In genomic region chr6:53807185-53807584, GRCm38 (mm10) we compare ENCODE assay signal across 25 mouse cellular contexts. TPM values are rescaled to one million over a fixed set of nuclear protein-coding genes. Genes with fewer than 3 reads are reported as not detected.
A peak's percentile ranks its signal among the peaks of the same experiment; 100 is the strongest.
DNase-seq lines count a peak whose midpoint lies in the region; ATAC-seq and TF ChIP-seq lines count a peak whose summit lies in the region.
"Had no signal": no experiment of that assay in that cellular context is flagged by ENCODE, and none has a peak within 500 bp of the region (broad histone marks: within the 10 kb centered on the region; RNA-seq: fewer than 3 reads in every experiment).

No protein-coding gene starts in this region.

- peak; percentile 52 for DNase-seq in adrenal gland, adult 2 months
- no peak for DNase-seq in adrenal gland, postnatal 4 days (ENCODE audit: low spot score in 2 of 2)
- no peak for DNase-seq in hindbrain, embryonic 11.5 days (ENCODE audit: low spot score)
- DNase-seq in hindbrain, embryonic 10.5 days (ENCODE audit: low spot score): no peak
- DNase-seq in kidney, postnatal 0 days (ENCODE audit: low spot score): peak; percentile 40
- no peak for DNase-seq in kidney, postnatal 14 days
- DNase-seq in ES-CJ7 (ENCODE audit: low read depth, low spot score): peak; percentile 58
- DNase-seq: adrenal gland, adult 8-10 months; heart, postnatal 14 days; liver, embryonic 13.5 days; lung, postnatal 4 days; right cerebral cortex, postnatal 14 days; thymus, adult 2 months; thymus, postnatal 4 days had no signal

- H3K27ac ChIP-seq in hindbrain, embryonic 11.5 days (ENCODE audit: low read depth, low read length): peak overlapping the region; percentile 58; the same call in 1 of the 2 replicates
- no peak overlapping the region for H3K27ac ChIP-seq in hindbrain, embryonic 10.5 days
- peak overlapping the region; percentile 26; the same call in 1 of the 2 replicates for H3K27ac ChIP-seq in kidney, postnatal 0 days
- H3K27ac ChIP-seq: embryonic facial prominence, embryonic 15.5 days; heart, embryonic 13.5 days; left cerebral cortex, adult 2 months; liver, embryonic 13.5 days; lung, embryonic 15.5 days; stomach, postnatal 0 days had no signal

- H3K27me3 ChIP-seq in hindbrain, embryonic 11.5 days (ENCODE audit: control insufficient read depth, insufficient read depth, low read length): no peaks in the 10 kb centered on the region
- peaks cover 8% of the 10 kb centered on the region; the same call in 1 of the 2 replicates for H3K27me3 ChIP-seq in hindbrain, embryonic 10.5 days (ENCODE audit: insufficient read depth, poor library complexity, severe bottlenecking)
- no peaks in the 10 kb centered on the region for H3K27me3 ChIP-seq in kidney, postnatal 0 days (ENCODE audit: insufficient read depth, low read length)
- H3K27me3 ChIP-seq: embryonic facial prominence, embryonic 15.5 days; liver, embryonic 13.5 days; lung, embryonic 15.5 days had no signal

- no peak overlapping the region for H3K9ac ChIP-seq in hindbrain, embryonic 11.5 days (ENCODE audit: low read depth, low read length)
- no peak overlapping the region for H3K9ac ChIP-seq in kidney, postnatal 0 days (ENCODE audit: low read depth, low read length)
- H3K9ac ChIP-seq: embryonic facial prominence, embryonic 15.5 days; heart, embryonic 13.5 days; liver, embryonic 13.5 days; lung, embryonic 15.5 days had no signal

- ATAC-seq in hindbrain, embryonic 11.5 days (ENCODE audit: low FRiP score): no peak
- no peak for ATAC-seq in kidney, postnatal 0 days (replicated peaks; ENCODE audit: low FRiP score, low read depth)
- ATAC-seq: forebrain, embryonic 14.5 days; intestine, postnatal 0 days; midbrain, embryonic 16.5 days had no signal

- no peaks in the 10 kb centered on the region; the same call in 1 of the 2 replicates for H3K4me1 ChIP-seq in hindbrain, embryonic 11.5 days (replicated peaks; ENCODE audit: control insufficient read depth, insufficient read depth, low read length)
- peaks cover 22% of the 10 kb centered on the region for H3K4me1 ChIP-seq in hindbrain, embryonic 10.5 days (replicated peaks)
- H3K4me1 ChIP-seq in kidney, postnatal 0 days (replicated peaks; ENCODE audit: insufficient read depth, low read length): peaks cover 15% of the 10 kb centered on the region
- H3K4me1 ChIP-seq: liver, embryonic 13.5 days had no signal

- no peaks in the 10 kb centered on the region for H3K36me3 ChIP-seq in hindbrain, embryonic 11.5 days (ENCODE audit: control insufficient read depth, insufficient read depth, low read length)
- no peaks in the 10 kb centered on the region for H3K36me3 ChIP-seq in hindbrain, embryonic 10.5 days
- no peaks in the 10 kb centered on the region for H3K36me3 ChIP-seq in kidney, postnatal 0 days (ENCODE audit: insufficient read depth, low read length)
- H3K36me3 ChIP-seq: embryonic facial prominence, embryonic 15.5 days; heart, embryonic 13.5 days; liver, embryonic 13.5 days; lung, embryonic 15.5 days had no signal

- H3K9me3 ChIP-seq in hindbrain, embryonic 11.5 days (ENCODE audit: control insufficient read depth, low read length): no peaks in the 10 kb centered on the region
- no peaks in the 10 kb centered on the region for H3K9me3 ChIP-seq in hindbrain, embryonic 10.5 days
- H3K9me3 ChIP-seq in kidney, postnatal 0 days (replicated peaks; ENCODE audit: low read length): no peaks in the 10 kb centered on the region
- H3K9me3 ChIP-seq: embryonic facial prominence, embryonic 15.5 days; heart, embryonic 13.5 days; liver, embryonic 13.5 days; lung, embryonic 15.5 days had no signal

- no peak overlapping the region for H3K4me2 ChIP-seq in hindbrain, embryonic 11.5 days (replicated peaks; ENCODE audit: low read depth, low read length)
- no peak overlapping the region for H3K4me2 ChIP-seq in kidney, postnatal 0 days (ENCODE audit: low read length)
- H3K4me2 ChIP-seq: embryonic facial prominence, embryonic 15.5 days; heart, embryonic 13.5 days; liver, embryonic 13.5 days; lung, embryonic 15.5 days had no signal

- 64% methylated on average over 3 of the region's 3 CpGs for WGBS in hindbrain, embryonic 11.5 days
- 71% methylated on average over 3 of the region's 3 CpGs for WGBS in hindbrain, embryonic 10.5 days
- 43% methylated on average over 3 of the region's 3 CpGs for WGBS in kidney, postnatal 0 days

- no peak overlapping the region for H3K4me3 ChIP-seq in hindbrain, embryonic 11.5 days (ENCODE audit: low read depth, low read length)
- no peak overlapping the region for H3K4me3 ChIP-seq in hindbrain, embryonic 10.5 days
- no peak overlapping the region for H3K4me3 ChIP-seq in kidney, postnatal 0 days (replicated peaks; ENCODE audit: low read depth, low read length)
- H3K4me3 ChIP-seq: embryonic facial prominence, embryonic 15.5 days; heart, embryonic 13.5 days; left cerebral cortex, adult 2 months; liver, embryonic 13.5 days; lung, embryonic 15.5 days; myocyte had no signal

- no peak for TF ChIP-seq CTCF in kidney, postnatal 0 days (IDR thresholded peaks at IDR 0.05; ENCODE audit: low read depth)

RNA-seq across cellular contexts. Expression of gene Tril, which starts 13.4 kb away (rescaled TPM):
- 1 to 10 TPM; 5.9 to 8.8 TPM for total RNA-seq in adrenal gland, adult 2 months (2021)
- 13.9 and 17.4 TPM in 2 replicates for polyA plus RNA-seq in adrenal gland, adult 2 months (2012; rRNA removed)
- total RNA-seq in adrenal gland, postnatal 4 days (2021): 10 to 100 TPM; 32.3 to 45.3 TPM
- polyA plus RNA-seq in hindbrain, embryonic 11.5 days (2014; fragmentation: Nextera tagmentation; extraction: Ambion mirVana): 14.6 and 17.0 TPM in 2 replicates
- polyA plus RNA-seq in hindbrain, embryonic 10.5 days (2016; fragmentation: Nextera tagmentation; extraction: Ambion mirVana): 30.8 and 32.4 TPM in 2 replicates
- 76.7 and 77.7 TPM in 2 replicates for polyA plus RNA-seq in kidney, postnatal 0 days (2015; fragmentation: Nextera tagmentation; extraction: Ambion mirVana)
- total RNA-seq: granulocyte monocyte progenitor cell, adult 5-6 weeks; megakaryocyte-erythroid progenitor cell, adult 5-6 weeks had no signal

Comparison
In these comparisons a context has a peak if more than half of its experiments do, and no peak if none do; other contexts are left out.
1. DNase-seq: peak in adrenal gland, adult 2 months (single experiment), kidney, postnatal 0 days (single experiment) and ES-CJ7 (single experiment); none in adrenal gland, postnatal 4 days (0 of 2), hindbrain, embryonic 11.5 days (single experiment), hindbrain, embryonic 10.5 days (single experiment) and kidney, postnatal 14 days (single experiment).